Mouse (Mus musculus): ENCODE measurements around the gene Ube2i. TPM values are rescaled to one million over a fixed set of nuclear protein-coding genes. Genes with fewer than 3 reads are reported as not detected.

Gene Ube2i
- polyA plus RNA-seq, 1 experiment: 432 TPM

- Histone ChIP-seq H3K27ac (ENCODE audit: insufficient read depth, low read length) (no peak overlapping the region), H3K27me3 (ENCODE audit: control insufficient read depth, insufficient read depth, low read length, poor library complexity, severe bottlenecking) (no peaks in the 10 kb centered on the region), H3K9ac (ENCODE audit: low read depth, poor library complexity, severe bottlenecking) (no peak overlapping the region), H3K4me3 (ENCODE audit: low read depth, low read length) (no peak overlapping the region), H3K9me3 (replicated peaks; ENCODE audit: control insufficient read depth, insufficient read depth, low read length, poor library complexity, severe bottlenecking) (no peaks in the 10 kb centered on the region), H3K36me3 (ENCODE audit: control insufficient read depth, insufficient read depth, low read length, poor library complexity, severe bottlenecking) (no peaks in the 10 kb centered on the region), H3K4me1 (ENCODE audit: control insufficient read depth, insufficient read depth, low read length) (peaks cover 2% of the 10 kb centered on the region)
- TF ChIP-seq EP300 (IDR thresholded peaks at IDR 0.05; ENCODE audit: insufficient read depth, low read depth, low read length) (no peak), POLR2A (IDR thresholded peaks at IDR 0.05; ENCODE audit: insufficient read depth, low read length) (no peak), CTCF (IDR thresholded peaks at IDR 0.05; ENCODE audit: low read depth, low read length) (no peak)
Measured at GRCm38 (mm10) chr17:25219492-25220295, 54.7 kb downstream of the Ube2i start.

GRCm38 (mm10) chr17:25218967-25219366, 55.5 kb downstream of the Ube2i start:
- H3K27me3 ChIP-seq (ENCODE audit: control insufficient read depth, insufficient read depth, low read length, poor library complexity, severe bottlenecking): no peaks in the 10 kb centered on the region
- no peak overlapping the region for H3K9ac ChIP-seq (ENCODE audit: low read depth, poor library complexity, severe bottlenecking)
- peaks cover 2% of the 10 kb centered on the region for H3K4me1 ChIP-seq (ENCODE audit: control insufficient read depth, insufficient read depth, low read length)
- 0 out of 2 replicates have a peak, but pooled peaks cover 2% of the 10 kb centered on the region for H3K36me3 ChIP-seq (ENCODE audit: control insufficient read depth, insufficient read depth, low read length, poor library complexity, severe bottlenecking)
- H3K27ac ChIP-seq (ENCODE audit: insufficient read depth, low read length): no peak overlapping the region
- no peaks in the 10 kb centered on the region for H3K9me3 ChIP-seq (replicated peaks; ENCODE audit: control insufficient read depth, insufficient read depth, low read length, poor library complexity, severe bottlenecking)
- TF ChIP-seq EP300 (IDR thresholded peaks at IDR 0.05; ENCODE audit: insufficient read depth, low read depth, low read length): no peak
- TF ChIP-seq CTCF (IDR thresholded peaks at IDR 0.05; ENCODE audit: low read depth, low read length): no peak
- TF ChIP-seq POLR2A (IDR thresholded peaks at IDR 0.05; ENCODE audit: insufficient read depth, low read length): no peak
- no peak overlapping the region for H3K4me3 ChIP-seq (ENCODE audit: low read depth, low read length)

GRCm38 (mm10) chr17:25215431-25215830, 59.0 kb downstream of the Ube2i start:
- peaks cover 10% of the 10 kb centered on the region for H3K36me3 ChIP-seq (ENCODE audit: control insufficient read depth, insufficient read depth, low read length, poor library complexity, severe bottlenecking)
- no peak for TF ChIP-seq POLR2A (IDR thresholded peaks at IDR 0.05; ENCODE audit: insufficient read depth, low read length)
- TF ChIP-seq EP300 (IDR thresholded peaks at IDR 0.05; ENCODE audit: insufficient read depth, low read depth, low read length): no peak
- TF ChIP-seq CTCF (IDR thresholded peaks at IDR 0.05; ENCODE audit: low read depth, low read length): no peak
- H3K27ac ChIP-seq (ENCODE audit: insufficient read depth, low read length): no peak overlapping the region
- H3K4me3 ChIP-seq (ENCODE audit: low read depth, low read length): no peak overlapping the region
- no peak overlapping the region for H3K9ac ChIP-seq (ENCODE audit: low read depth, poor library complexity, severe bottlenecking)
- H3K27me3 ChIP-seq (ENCODE audit: control insufficient read depth, insufficient read depth, low read length, poor library complexity, severe bottlenecking): no peaks in the 10 kb centered on the region
- H3K4me1 ChIP-seq (ENCODE audit: control insufficient read depth, insufficient read depth, low read length): no peaks in the 10 kb centered on the region
- no peaks in the 10 kb centered on the region for H3K9me3 ChIP-seq (replicated peaks; ENCODE audit: control insufficient read depth, insufficient read depth, low read length, poor library complexity, severe bottlenecking)

Other genes starting within 250 kb of the Ube2i start
- gene Tmem204, start 191.0 kb downstream of the Ube2i start, polyA plus RNA-seq (2011; ENCODE audit: insufficient read depth, insufficient read length, low read depth, missing spikeins): 0.70 TPM in 1 of 2 replicates, not detected in the other
- 17.1 and 18.3 TPM in 2 replicates for gene Telo2, start 158.7 kb downstream of the Ube2i start, polyA plus RNA-seq (2011; ENCODE audit: insufficient read depth, insufficient read length, low read depth, missing spikeins)
- gene Ptx4, start 153.9 kb downstream of the Ube2i start, polyA plus RNA-seq (2011; ENCODE audit: insufficient read depth, insufficient read length, low read depth, missing spikeins): not detected in 2 replicates
- gene Clcn7, start 141.2 kb downstream of the Ube2i start, polyA plus RNA-seq (2011; ENCODE audit: insufficient read depth, insufficient read length, low read depth, missing spikeins): 16.0 and 20.9 TPM in 2 replicates
- gene Ccdc154, start 112.2 kb downstream of the Ube2i start, polyA plus RNA-seq (2011; ENCODE audit: insufficient read depth, insufficient read length, low read depth, missing spikeins): not detected in 2 replicates
- not detected in 2 replicates for gene Gm38655, start 99.2 kb downstream of the Ube2i start, polyA plus RNA-seq (2011; ENCODE audit: insufficient read depth, insufficient read length, low read depth, missing spikeins)
- gene BC003965, start 90.1 kb downstream of the Ube2i start, polyA plus RNA-seq (2011; ENCODE audit: insufficient read depth, insufficient read length, low read depth, missing spikeins): 13.6 and 14.9 TPM in 2 replicates
- 21.1 and 22.9 TPM in 2 replicates for gene Unkl, start 86.2 kb downstream of the Ube2i start, polyA plus RNA-seq (2011; ENCODE audit: insufficient read depth, insufficient read length, low read depth, missing spikeins)
- gene Gnptg, start 34.5 kb downstream of the Ube2i start, polyA plus RNA-seq (2011; ENCODE audit: insufficient read depth, insufficient read length, low read depth, missing spikeins): 15.2 and 19.5 TPM in 2 replicates
- gene Tsr3, start 34.5 kb downstream of the Ube2i start, polyA plus RNA-seq (2011; ENCODE audit: insufficient read depth, insufficient read length, low read depth, missing spikeins): 23.5 and 25.2 TPM in 2 replicates
- 1.3 and 1.6 TPM in 2 replicates for gene Baiap3, start 18.3 kb downstream of the Ube2i start, polyA plus RNA-seq (2011; ENCODE audit: insufficient read depth, insufficient read length, low read depth, missing spikeins)
- gene Prss34, start 23.8 kb upstream of the Ube2i start, polyA plus RNA-seq (2011; ENCODE audit: insufficient read depth, insufficient read length, low read depth, missing spikeins): not detected in 2 replicates
- gene Prss28, start 34.0 kb upstream of the Ube2i start, polyA plus RNA-seq (2011; ENCODE audit: insufficient read depth, insufficient read length, low read depth, missing spikeins): not detected in 2 replicates
- gene Prss29, start 44.0 kb upstream of the Ube2i start, polyA plus RNA-seq (2011; ENCODE audit: insufficient read depth, insufficient read length, low read depth, missing spikeins): not detected in 2 replicates
- gene Tpsab1, start 70.9 kb upstream of the Ube2i start, polyA plus RNA-seq (2011; ENCODE audit: insufficient read depth, insufficient read length, low read depth, missing spikeins): not detected in 2 replicates
- not detected in 2 replicates for gene Tpsb2, start 91.7 kb upstream of the Ube2i start, polyA plus RNA-seq (2011; ENCODE audit: insufficient read depth, insufficient read length, low read depth, missing spikeins)
- gene Tpsg1, start 94.7 kb upstream of the Ube2i start, polyA plus RNA-seq (2011; ENCODE audit: insufficient read depth, insufficient read length, low read depth, missing spikeins): not detected in 2 replicates
- 4.4 and 5.6 TPM in 2 replicates for gene Cacna1h, start 159.2 kb upstream of the Ube2i start, polyA plus RNA-seq (2011; ENCODE audit: insufficient read depth, insufficient read length, low read depth, missing spikeins)
- gene Tekt4, start 180.0 kb upstream of the Ube2i start, polyA plus RNA-seq (2011; ENCODE audit: insufficient read depth, insufficient read length, low read depth, missing spikeins): not detected in 2 replicates
- gene Sstr5, start 222.7 kb upstream of the Ube2i start, polyA plus RNA-seq (2011; ENCODE audit: insufficient read depth, insufficient read length, low read depth, missing spikeins): not detected in 2 replicates

Measured in ES-Bruce4 (cell line).